Mouse (Mus musculus) midbrain, embryonic 14.5 days (tissue): ENCODE measurements around the gene Nkapl. TPM values are rescaled to one million over a fixed set of nuclear protein-coding genes. Genes with fewer than 3 reads are reported as not detected.
"Not testable (repeated sequence)": the region's sequence is repeated elsewhere in the genome, so short reads cannot be mapped to it uniquely, and the experiment has no call there.

ENCODE experiments used
- ATAC-seq: fragments of 200-750 bp; cut with Nextera tagmentation; 2 replicates; pipeline ENCODE4 v1.8.0; 2017; ENCODE audit warnings: moderate number of reproducible peaks, moderate library complexity; ENCODE audit not compliant: low FRiP score, low TSS enrichment
- DNase-seq: peaks from one replicate; pipeline ENCODE4 v3.0.0-alpha.2; 2015
- H3K27ac ChIP-seq: fragments of 300-500 bp; sonication (generic); replicated peaks from 2 replicates; pipeline ENCODE4 v1.5.1; 2014; ENCODE audit warnings: mild to moderate bottlenecking, low read depth, low read length, moderate library complexity
- H3K27me3 ChIP-seq: fragments of 300-500 bp; sonication (generic); 2 replicates; pipeline ENCODE4 v1.6.1; 2014; ENCODE audit warnings: low read length, control low read depth, mixed read lengths; ENCODE audit not compliant: control insufficient read depth, insufficient read depth
- H3K36me3 ChIP-seq: fragments of 300-500 bp; sonication (generic); 2 replicates; pipeline ENCODE4 v1.6.1; 2014; ENCODE audit warnings: low read length, control low read depth; ENCODE audit not compliant: control insufficient read depth, insufficient read depth
- H3K4me1 ChIP-seq: fragments of 300-500 bp; sonication (generic); 2 replicates; pipeline ENCODE4 v1.6.1; 2014; ENCODE audit warnings: mild to moderate bottlenecking, antibody characterized with exemption, low read length, control low read depth; ENCODE audit not compliant: control insufficient read depth, insufficient read depth
- H3K4me2 ChIP-seq: fragments of 300-500 bp; sonication (generic); 2 replicates; pipeline ENCODE4 v1.6.1; 2014; ENCODE audit warnings: mild to moderate bottlenecking, low read length, moderate library complexity
- H3K4me3 ChIP-seq: fragments of 300-500 bp; sonication (generic); replicated peaks from 2 replicates; pipeline ENCODE4 v1.5.1; 2014; ENCODE audit warnings: low read depth, low read length
- H3K9ac ChIP-seq: fragments of 300-500 bp; sonication (generic); replicated peaks from 2 replicates; pipeline ENCODE4 v1.6.1; 2014; ENCODE audit warnings: mild to moderate bottlenecking, low read length, moderate library complexity
- H3K9me3 ChIP-seq: fragments of 300-500 bp; sonication (generic); 2 replicates; pipeline ENCODE4 v1.6.1; 2016; ENCODE audit warnings: low read length, control low read depth, mixed read lengths; ENCODE audit not compliant: control insufficient read depth
- WGBS: fragments of 180-500 bp; shearing (Covaris S2); extraction: QIAGEN DNeasy Blood & Tissue Kit; methylation state at CpG from one replicate; pipeline ENCODE4 v1.1.7; 2014; 5-methylcytosine and 5-hydroxymethylcytosine counted together
- polyA plus RNA-seq: library from polyadenylated mRNA; unstranded; fragments of >200 nt; fragmentation: Nextera tagmentation; extraction: Ambion mirVana; gene quantifications from 2 replicates; pipeline ENCODE4 v1.2.1, GENCODE M21; 2014

The Nkapl gene
- 3.2 and 5.1 TPM in 2 replicates for polyA plus RNA-seq

- Histone ChIP-seq H3K4me3 (peak within 1 kb of the TSS; percentile 53), H3K27me3 (0 out of 2 replicates have a peak, but pooled peaks cover 3% of the 10 kb centered on the region), H3K27ac (peak within 1 kb of the TSS; percentile 73), H3K4me2 (peak within 1 kb of the TSS; percentile 66), H3K4me1 (no peaks in the 10 kb centered on the region), H3K9me3 (no peaks in the 10 kb centered on the region), H3K36me3 (no peaks in the 10 kb centered on the region), H3K9ac (peak within 1 kb of the TSS; percentile 66)
- DNase-seq, result peak; percentile 93
- WGBS, result 1% methylated on average over 54 of the region's 54 CpGs
- ATAC-seq, result peak; percentile 96
Measured at GRCm38 (mm10) chr13:21468061-21469019, at the start of gene Nkapl. Nkapl (minus strand) TSS chr13:21468509.

GRCm38 (mm10) chr13:21506221-21506649 is 37.9 kb upstream of the Nkapl start:
- H3K27me3 ChIP-seq, result no peaks in the 10 kb centered on the region
- WGBS, result 0% methylated on average over 21 of the region's 21 CpGs
- peak overlapping the region; percentile 59 for H3K4me3 ChIP-seq
- DNase-seq (peak; percentile 88), ATAC-seq (peak; percentile 95)
- peak overlapping the region; percentile 81 for H3K27ac ChIP-seq
- H3K4me2 ChIP-seq, result peak overlapping the region; percentile 71
- H3K9ac ChIP-seq, result peak overlapping the region; percentile 71
- H3K36me3 ChIP-seq, result no peaks in the 10 kb centered on the region
- H3K4me1 ChIP-seq, result no peaks in the 10 kb centered on the region; the same call in 1 of the 2 replicates
- no peaks in the 10 kb centered on the region for H3K9me3 ChIP-seq

- no peak overlapping the region for H3K4me3 ChIP-seq
- no peaks in the 10 kb centered on the region; the same call in 1 of the 2 replicates for H3K4me1 ChIP-seq
- ATAC-seq (no peak), DNase-seq (no peak)
- H3K9me3 ChIP-seq, result no peaks in the 10 kb centered on the region
- no peaks in the 10 kb centered on the region for H3K27me3 ChIP-seq
- no peak overlapping the region for H3K4me2 ChIP-seq
- H3K27ac ChIP-seq, result no peak overlapping the region
- WGBS, result 85% methylated on average over 5 of the region's 5 CpGs
- no peak overlapping the region for H3K9ac ChIP-seq
- H3K36me3 ChIP-seq, result no peaks in the 10 kb centered on the region
Measured at GRCm38 (mm10) chr13:21502296-21502695, 34.0 kb upstream of the Nkapl start.

- H3K4me1 ChIP-seq, H3K9me3 ChIP-seq, H3K4me2 ChIP-seq, H3K36me3 ChIP-seq, H3K4me3 ChIP-seq, H3K27ac ChIP-seq, H3K27me3 ChIP-seq, H3K9ac ChIP-seq, DNase-seq, ATAC-seq: not testable (repeated sequence)
- WGBS, result 94% methylated on average over 17 of the region's 17 CpGs
Measured at GRCm38 (mm10) chr13:21501182-21501581, 32.9 kb upstream of the Nkapl start, which contains the start of gene Gm11273. Gm11273 (minus strand) TSS chr13:21501418.

- 94% methylated on average over 21 of the region's 21 CpGs for WGBS
- no peaks in the 10 kb centered on the region for H3K36me3 ChIP-seq
- no peak within 1 kb of the TSS for H3K27ac ChIP-seq
- H3K4me1 ChIP-seq, result no peaks in the 10 kb centered on the region
- no peaks in the 10 kb centered on the region for H3K9me3 ChIP-seq
- H3K9ac ChIP-seq, result no peak within 1 kb of the TSS
- no peak within 1 kb of the TSS for H3K4me3 ChIP-seq
- H3K4me2 ChIP-seq, result no peak within 1 kb of the TSS
- ATAC-seq (no peak), DNase-seq (no peak)
- no peaks in the 10 kb centered on the region for H3K27me3 ChIP-seq
Measured at GRCm38 (mm10) chr13:21495080-21495479, 26.8 kb upstream of the Nkapl start, which contains the start of gene AK157302. AK157302 (plus strand) TSS chr13:21495223.

GRCm38 (mm10) chr13:21492847-21493246 is 24.5 kb upstream of the Nkapl start:
- no peak overlapping the region for H3K27ac ChIP-seq
- H3K4me1 ChIP-seq, result no peaks in the 10 kb centered on the region
- no peak overlapping the region for H3K4me2 ChIP-seq
- no peak overlapping the region for H3K9ac ChIP-seq
- no peaks in the 10 kb centered on the region for H3K9me3 ChIP-seq
- DNase-seq (no peak), ATAC-seq (no peak)
- WGBS, result 93% methylated on average over 5 of the region's 5 CpGs
- no peak overlapping the region for H3K4me3 ChIP-seq
- H3K36me3 ChIP-seq, result no peaks in the 10 kb centered on the region
- no peaks in the 10 kb centered on the region for H3K27me3 ChIP-seq

- H3K27ac ChIP-seq, result no peak overlapping the region
- H3K27me3 ChIP-seq, result no peaks in the 10 kb centered on the region
- DNase-seq (no peak), ATAC-seq (no peak)
- H3K4me2 ChIP-seq, result no peak overlapping the region
- 97% methylated on average over 1 of the region's 1 CpGs for WGBS
- no peak overlapping the region for H3K4me3 ChIP-seq
- no peak overlapping the region for H3K9ac ChIP-seq
- H3K36me3 ChIP-seq, result peaks cover 15% of the 10 kb centered on the region
- peaks cover 3% of the 10 kb centered on the region; the same call in 1 of the 2 replicates for H3K9me3 ChIP-seq
- H3K4me1 ChIP-seq, result no peaks in the 10 kb centered on the region
Measured at GRCm38 (mm10) chr13:21486881-21487280, 18.6 kb upstream of the Nkapl start.

GRCm38 (mm10) chr13:21478759-21479670 is 10.7 kb upstream of the Nkapl start, which contains the start of the genes Zkscan4 and Gm10065:
Zkscan4 (plus strand) TSS chr13:21478907.
Gm10065 (minus strand) TSS chr13:21479441.
- H3K9me3 ChIP-seq, H3K27me3 ChIP-seq, H3K36me3 ChIP-seq, H3K4me1 ChIP-seq: not testable (repeated sequence)
- peak within 1 kb of the TSS; percentile 53 for H3K4me3 ChIP-seq
- H3K27ac ChIP-seq, result peak within 1 kb of the TSS; percentile 68
- peak within 1 kb of the TSS; percentile 62 for H3K4me2 ChIP-seq
- DNase-seq (peak; percentile 92), ATAC-seq (peak; percentile 88)
- 4% methylated on average over 31 of the region's 31 CpGs for WGBS
- peak within 1 kb of the TSS; percentile 51 for H3K9ac ChIP-seq
